Mouse (Mus musculus) left cerebral cortex, postnatal 14 days (tissue): ENCODE measurements around the gene 4932438A13Rik. TPM values are rescaled to one million over a fixed set of nuclear protein-coding genes. Genes with fewer than 3 reads are reported as not detected.

ENCODE experiments used
- DNase-seq, 2 experiments: peaks; one replicate each; pipeline ENCODE4 v3.0.0; 2021 to 2022; ENCODE audit warnings: low spot score in 2 of 2, mixed read lengths in 1 of 2
- intact Hi-C: fragments of 180-260 bp; cut with DNase I; formaldehyde crosslinking; loops from one replicate; pipeline ENCODE4 v1.15.1; 2025
- long read RNA-seq, 2 experiments: library from polyadenylated mRNA; stranded (forward); transcript quantifications; one replicate each; pipeline ENCODE4 v2.0.0; 2021
- total RNA-seq, 2 experiments: library from RNA; stranded (reverse); gene quantifications; 2 replicates each; pipeline ENCODE4 v1.2.3; 2021

The 4932438A13Rik gene
- 100 to 1,000 TPM; 108 to 119 TPM for total RNA-seq
- long read RNA-seq, experiment 1, partial matches to known transcripts = 5 of 9 reads
- long read RNA-seq, experiment 1, other reads (novel, unspliced or antisense) = 3 of 9 reads
- long read RNA-seq, experiment 2, partial matches to known transcripts = 2 of 5 reads
- long read RNA-seq, experiment 2, other reads (novel, unspliced or antisense) = 2 of 5 reads

GRCm38 (mm10) chr3:36862721-36863275 lies at the start of gene 4932438A13Rik:
Gene 4932438A13Rik, plus strand, starts transcription at chr3:36863104.
- intact Hi-C loops = no loop called here
- DNase-seq = peak; percentile 95 to 97

GRCm38 (mm10) chr3:36816633-36817032 lies 46.3 kb upstream of the 4932438A13Rik start:
- intact Hi-C loops = no loop called here
- DNase-seq = no peak

GRCm38 (mm10) chr3:36819402-36819801 lies 43.5 kb upstream of the 4932438A13Rik start:
- intact Hi-C loops = no loop called here
- no peak for DNase-seq

GRCm38 (mm10) chr3:36821037-36821436 lies 41.9 kb upstream of the 4932438A13Rik start:
- intact Hi-C loops = no loop called here

GRCm38 (mm10) chr3:36825098-36825497 lies 37.8 kb upstream of the 4932438A13Rik start:
- intact Hi-C loops = no loop called here
- no peak for DNase-seq

More at GRCm38 (mm10) chr3:36821037-36821436, 41.9 kb upstream of the 4932438A13Rik start:
- no peak for DNase-seq

GRCm38 (mm10) chr3:36825554-36825953 lies 37.4 kb upstream of the 4932438A13Rik start:
- DNase-seq = no peak
- intact Hi-C loops = no loop called here

- DNase-seq = no peak
- intact Hi-C loops = no loop called here
These were observed 35.5 kb upstream of the 4932438A13Rik start for GRCm38 (mm10) chr3:36827274-36828025.

- intact Hi-C loops = loop anchor here (10.0 kb wide), 1 partner anchor 195 kb away; no protein-coding TSS in a partner anchor
- no peak for DNase-seq
These were observed 32.7 kb upstream of the 4932438A13Rik start for GRCm38 (mm10) chr3:36830218-36830617.

GRCm38 (mm10) chr3:36834426-36834825 lies 28.5 kb upstream of the 4932438A13Rik start:
- intact Hi-C loops = loop anchor here (10.0 kb wide), 1 partner anchor 200 kb away; no protein-coding TSS in a partner anchor
- no peak for DNase-seq

- no peak for DNase-seq
- intact Hi-C loops = loop anchor here (10.0 kb wide), 1 partner anchor 200 kb away; no protein-coding TSS in a partner anchor
These were observed 28.1 kb upstream of the 4932438A13Rik start for GRCm38 (mm10) chr3:36834832-36835231.

- intact Hi-C loops = loop anchor here (10.0 kb wide), 1 partner anchor 201 kb away; no protein-coding TSS in a partner anchor
These were observed 27.2 kb upstream of the 4932438A13Rik start for GRCm38 (mm10) chr3:36835525-36836203.

GRCm38 (mm10) chr3:36836833-36837232 lies 26.1 kb upstream of the 4932438A13Rik start:
- intact Hi-C loops = loop anchor here (10.0 kb wide), 1 partner anchor 202 kb away; no protein-coding TSS in a partner anchor
- DNase-seq = no peak

More at GRCm38 (mm10) chr3:36835525-36836203, 27.2 kb upstream of the 4932438A13Rik start:
- peak; percentile 20 to 28 for DNase-seq

GRCm38 (mm10) chr3:36840650-36841555 lies 22.0 kb upstream of the 4932438A13Rik start:
- peak; percentile 33 to 69 for DNase-seq
- intact Hi-C loops = no loop called here

- DNase-seq = no peak
- intact Hi-C loops = no loop called here
These were observed 9.0 kb upstream of the 4932438A13Rik start for GRCm38 (mm10) chr3:36853733-36854440.

- intact Hi-C loops = no loop called here
- DNase-seq = no peak
These were observed 1.2 kb upstream of the 4932438A13Rik start for GRCm38 (mm10) chr3:36861411-36862410.

GRCm38 (mm10) chr3:36863427-36863826 lies 523 bp downstream of the 4932438A13Rik start:
- DNase-seq = no peak
- intact Hi-C loops = no loop called here

- intact Hi-C loops = no loop called here
- no peak for DNase-seq
These were observed 977 bp downstream of the 4932438A13Rik start for GRCm38 (mm10) chr3:36863881-36864280.
